Mouse (Mus musculus): ENCODE results near the gene Slc16a11.

The Slc16a11 gene

DNA sequence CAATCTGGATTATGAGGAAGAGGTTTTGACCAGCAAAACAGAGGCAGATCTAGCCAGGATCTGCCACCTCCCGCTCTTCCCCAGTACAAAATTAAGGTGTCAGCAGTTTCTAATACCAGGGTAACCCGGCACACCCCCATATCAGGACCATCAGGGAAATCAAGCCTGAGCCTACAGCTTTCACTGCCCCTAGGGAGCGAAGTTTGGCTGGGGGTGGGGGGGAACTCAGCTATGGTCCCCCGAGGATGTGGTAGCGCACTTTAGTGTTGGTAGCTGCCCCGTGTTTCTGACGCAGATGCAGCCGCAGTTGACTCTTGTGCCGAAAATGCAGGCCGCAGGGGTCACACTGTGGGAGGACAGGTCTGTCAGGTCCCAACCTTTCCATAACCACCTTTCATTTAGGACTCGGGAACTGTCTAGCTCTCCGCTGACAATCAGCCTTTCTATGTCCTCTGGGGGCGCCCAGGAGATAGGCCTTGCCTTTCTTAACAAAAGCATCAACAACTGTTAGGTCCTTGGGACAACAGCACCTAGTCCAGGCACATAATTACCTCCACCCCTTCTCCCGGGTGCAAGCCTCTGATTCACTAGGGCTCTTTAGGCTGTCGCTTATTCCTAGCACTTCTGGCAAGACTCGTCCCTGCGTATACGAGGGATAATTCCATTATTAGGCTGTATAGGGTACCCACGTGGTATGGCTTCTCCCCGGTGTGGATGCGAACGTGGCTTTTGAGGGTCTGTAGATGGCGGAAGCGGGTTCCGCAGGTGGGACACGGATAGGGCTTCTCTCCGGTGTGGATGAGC lies 13.4 kb downstream of the Slc16a11 start:
- DNase-seq (ENCODE audit: low read depth, low spot score), result peak; percentile 51

- no peak for DNase-seq (ENCODE audit: low read depth, low spot score)
These were observed 14.0 kb downstream of the Slc16a11 start for GRCm38 (mm10) chr11:70226602-70226890.

GRCm38 (mm10) chr11:70227126-70227525 lies 14.6 kb downstream of the Slc16a11 start:
- no peak for DNase-seq (ENCODE audit: low read depth, low spot score)

GRCm38 (mm10) chr11:70227661-70228245 lies 15.2 kb downstream of the Slc16a11 start:
- DNase-seq (ENCODE audit: low read depth, low spot score), result no peak

- DNase-seq (ENCODE audit: low read depth, low spot score), result peak; percentile 93
These were observed 16.3 kb downstream of the Slc16a11 start for GRCm38 (mm10) chr11:70228828-70229227.

GRCm38 (mm10) chr11:70229260-70230010 lies 16.9 kb downstream of the Slc16a11 start, which contains the start of gene Bcl6b:
Gene Bcl6b, minus strand, starts transcription at chr11:70229798.
- peak; percentile 53 for DNase-seq (ENCODE audit: low read depth, low spot score)

DNA sequence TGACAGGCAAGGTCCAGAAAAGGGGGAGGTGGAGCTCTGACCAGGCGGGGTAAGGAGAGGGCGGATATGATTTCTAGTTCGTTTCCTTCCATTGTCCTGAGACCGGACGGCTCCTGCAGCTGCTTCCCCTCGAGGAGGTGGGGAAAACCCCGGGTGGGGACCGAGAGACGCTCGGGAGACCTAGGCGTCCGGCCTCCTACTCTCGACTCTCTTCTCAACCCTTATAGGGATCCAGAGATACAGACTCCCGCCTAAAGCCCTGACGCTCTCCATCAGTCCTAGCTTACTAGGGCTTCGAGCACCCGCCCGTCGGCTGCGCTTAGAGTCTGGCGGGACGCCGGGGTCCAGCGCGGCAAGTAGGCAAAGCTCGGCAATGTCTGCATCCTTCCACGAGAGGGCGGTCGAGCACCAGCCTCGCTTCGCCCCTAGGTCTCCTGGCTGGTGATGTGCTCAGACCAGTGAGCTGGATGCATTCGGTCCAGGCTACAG lies 17.7 kb downstream of the Slc16a11 start:
- DNase-seq (ENCODE audit: low read depth, low spot score), result peak; percentile 87

GRCm38 (mm10) chr11:70232546-70232945 lies 20.0 kb downstream of the Slc16a11 start:
- DNase-seq (ENCODE audit: low read depth, low spot score), result peak; percentile 79

DNA sequence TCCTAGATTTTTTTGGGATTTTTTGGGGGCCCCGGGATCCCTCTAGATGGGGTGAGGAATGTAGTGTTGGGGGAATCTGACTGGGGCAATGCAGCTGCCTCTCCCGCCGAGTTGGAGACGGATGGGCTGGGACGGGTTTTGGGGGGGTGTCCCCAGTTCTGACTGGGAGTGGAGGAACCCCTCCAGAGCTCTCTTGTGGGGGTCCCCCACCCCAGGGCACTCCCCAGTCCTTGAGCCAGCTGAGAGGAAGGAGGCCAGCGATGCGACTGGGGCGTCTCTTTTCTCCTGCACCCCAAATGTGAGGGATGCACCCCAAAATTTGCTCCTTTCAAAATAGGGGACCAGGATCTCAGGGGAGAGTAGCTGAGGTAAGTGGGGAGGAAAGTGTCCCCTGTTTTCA lies 20.5 kb downstream of the Slc16a11 start:
- DNase-seq (ENCODE audit: low read depth, low spot score), result no peak

- DNase-seq (ENCODE audit: low read depth, low spot score), result no peak
These were observed 21.5 kb downstream of the Slc16a11 start for GRCm38 (mm10) chr11:70234037-70234436.

DNA sequence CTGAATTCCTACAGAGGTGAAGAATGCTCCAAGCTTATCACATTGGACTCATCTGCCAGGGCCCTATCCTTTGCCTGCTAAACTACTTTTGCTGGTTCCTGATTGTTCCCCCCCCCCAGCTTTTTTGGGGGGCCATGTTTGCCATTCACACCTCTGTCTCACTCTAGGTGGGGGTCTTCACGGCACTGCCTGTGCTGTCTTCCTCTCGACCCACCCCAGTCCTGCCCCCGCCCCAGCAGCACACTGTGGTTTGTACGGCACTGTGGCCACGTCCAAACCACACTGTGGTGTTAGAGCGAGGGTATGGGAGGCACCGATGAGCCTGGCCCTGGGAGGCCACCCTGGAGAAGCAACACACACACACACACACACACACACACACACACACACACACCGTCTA lies 21.9 kb downstream of the Slc16a11 start:
- no peak for DNase-seq (ENCODE audit: low read depth, low spot score)

- DNase-seq (ENCODE audit: low read depth, low spot score), result no peak
These were observed 22.8 kb downstream of the Slc16a11 start for GRCm38 (mm10) chr11:70235254-70235900.

- DNase-seq (ENCODE audit: low read depth, low spot score), result no peak
These were observed 24.2 kb downstream of the Slc16a11 start for GRCm38 (mm10) chr11:70236717-70237116.

- peak; percentile 97 for DNase-seq (ENCODE audit: low read depth, low spot score)
These were observed 25.1 kb downstream of the Slc16a11 start, which contains the start of gene 0610010K14Rik for GRCm38 (mm10) chr11:70237457-70238167. Gene 0610010K14Rik, minus strand, starts transcription at chr11:70237914.

DNA sequence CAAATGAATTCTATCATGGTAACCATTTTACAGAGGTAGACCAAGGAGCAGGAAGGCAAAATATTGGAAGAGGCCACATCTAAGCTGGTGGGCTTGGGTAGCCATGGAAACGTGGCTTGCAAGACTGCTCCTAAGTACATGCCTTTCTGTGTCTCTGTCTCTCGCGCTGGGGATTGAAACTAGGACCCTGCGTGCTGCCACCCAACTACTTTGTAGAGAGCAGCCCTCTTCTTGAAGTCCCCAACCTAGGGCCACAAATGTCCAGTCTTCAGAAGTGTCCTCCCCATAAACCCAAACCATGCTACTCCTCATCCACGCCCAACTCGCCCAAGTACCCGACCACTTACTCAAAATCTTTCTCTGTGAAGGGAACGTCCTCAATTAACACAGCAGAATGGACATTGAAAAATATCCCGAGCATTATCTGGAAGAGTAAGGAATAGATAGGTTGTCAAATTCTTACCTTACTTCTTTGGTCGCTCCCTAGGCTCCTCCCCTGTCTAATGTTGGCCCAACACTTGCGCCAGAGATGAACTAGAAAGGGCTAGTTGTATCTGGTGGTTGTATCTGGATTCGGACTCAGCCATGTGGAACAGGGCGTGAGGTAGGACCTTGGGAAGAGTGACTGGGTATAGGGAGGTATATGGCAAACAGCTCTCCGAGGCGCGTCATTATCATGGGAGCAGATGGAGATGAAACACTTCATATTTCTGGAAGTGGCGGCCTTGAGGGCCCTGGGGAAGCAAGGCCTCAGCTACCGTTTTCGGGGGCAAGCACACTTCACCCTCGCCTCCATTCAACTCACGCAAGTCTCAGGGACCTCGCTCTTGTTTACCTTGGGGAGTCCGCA lies 26.3 kb downstream of the Slc16a11 start:
- no peak for DNase-seq (ENCODE audit: low read depth, low spot score)

DNA sequence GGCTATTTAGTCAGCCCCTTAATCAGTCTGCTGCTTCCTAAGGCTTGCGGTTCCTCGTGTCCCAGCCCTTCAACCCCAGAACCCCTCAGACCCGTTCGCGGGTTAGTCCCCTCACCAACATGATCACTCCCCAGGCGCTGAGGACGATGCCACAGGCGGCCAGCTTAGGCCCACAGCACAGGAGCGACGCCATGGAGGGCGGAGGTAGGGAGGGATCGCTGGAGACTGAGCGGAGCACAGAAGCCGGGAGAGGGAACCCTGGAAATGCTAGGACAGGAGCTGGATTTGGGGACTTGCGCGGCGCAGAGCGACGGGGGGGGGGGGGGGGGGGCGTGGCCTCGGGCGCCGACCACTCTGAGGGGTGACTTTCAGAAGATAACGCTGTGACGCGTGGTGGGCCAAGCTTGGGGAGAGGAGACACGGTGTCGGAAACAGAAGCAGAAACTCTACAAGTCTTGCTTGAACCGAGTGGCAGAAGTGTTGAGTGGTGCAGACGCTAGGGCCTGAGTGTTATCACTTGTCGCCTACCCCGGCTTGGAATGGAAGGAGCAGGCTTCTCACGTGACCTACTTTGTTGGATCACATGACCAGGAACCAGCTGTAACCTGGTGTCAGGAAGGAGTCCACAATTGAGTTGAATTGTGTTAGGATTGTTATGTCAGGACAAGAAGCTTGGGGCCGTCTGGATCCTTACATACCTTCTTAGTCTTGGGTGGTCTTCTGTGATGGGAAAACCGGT lies 27.2 kb downstream of the Slc16a11 start, which contains the start of the genes Gm21988 and Rnasek:
Gene Gm21988 (minus strand): TSS at position 290 of the 739 bp plus-strand sequence.
Gene Rnasek (minus strand): TSS at position 302 of the 739 bp plus-strand sequence.
- DNase-seq (ENCODE audit: low read depth, low spot score), result peak; percentile 92

DNA sequence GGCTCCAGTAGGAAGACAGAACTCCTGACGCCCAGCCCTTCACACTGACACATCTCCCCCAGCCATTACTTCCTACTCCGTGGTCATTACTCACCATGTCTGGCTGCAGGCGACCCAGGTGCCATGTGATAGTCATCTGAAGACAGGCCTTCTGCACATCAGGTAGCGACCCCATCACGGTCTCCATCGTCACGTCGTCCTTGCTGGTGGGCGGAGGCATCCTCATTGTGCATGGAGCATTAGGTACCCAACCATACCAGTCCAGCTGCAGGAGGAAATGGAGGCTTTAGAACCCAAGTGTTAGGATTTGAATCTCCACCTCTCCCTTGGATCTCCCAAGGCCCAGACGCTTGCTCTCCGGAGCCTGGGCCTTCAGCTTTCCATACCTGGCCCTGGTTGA lies 30.0 kb downstream of the Slc16a11 start:
- no peak for DNase-seq (ENCODE audit: low read depth, low spot score)

DNA sequence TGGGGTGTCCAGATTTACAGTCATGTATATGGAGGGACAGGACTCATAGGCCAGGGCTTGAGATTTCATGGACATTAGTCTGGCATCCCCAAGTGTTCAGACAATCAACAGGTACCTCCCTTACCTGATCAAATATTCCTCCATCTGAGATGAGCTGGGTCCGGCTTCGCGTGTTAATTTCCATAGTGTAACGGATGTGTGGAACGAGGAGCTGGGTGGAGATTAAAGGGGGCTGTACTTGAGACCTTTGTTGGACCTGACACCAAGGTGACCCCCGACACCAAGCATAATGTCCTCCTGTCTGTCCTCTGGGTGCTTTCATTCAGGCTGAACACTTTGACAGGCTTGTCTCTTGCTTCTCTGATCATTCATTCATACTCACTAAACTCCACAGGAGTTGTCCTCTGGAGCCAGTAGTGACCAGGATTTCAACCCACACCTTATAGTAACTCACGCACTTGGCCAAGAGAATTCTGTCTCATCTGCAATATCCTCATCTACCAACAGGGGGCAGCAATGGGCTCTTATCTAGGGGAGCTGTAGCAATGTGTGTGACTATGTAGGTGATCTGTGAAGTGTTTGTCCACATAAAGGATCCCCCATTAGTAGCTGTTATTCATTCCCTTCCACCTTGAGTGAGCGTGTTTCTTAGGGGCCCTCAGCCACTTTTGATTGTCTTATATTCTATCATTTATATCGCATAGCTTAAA lies 34.7 kb downstream of the Slc16a11 start:
- peak; percentile 79 for DNase-seq (ENCODE audit: low read depth, low spot score)

GRCm38 (mm10) chr11:70250150-70250549 lies 37.6 kb downstream of the Slc16a11 start:
- no peak for DNase-seq (ENCODE audit: low read depth, low spot score)

All from R1 (cell line).